Comparison of ENCODE assay signal across 9 mouse cellular contexts in genomic region chr14:121964990-121965389, GRCm38 (mm10). TPM values are rescaled to one million over a fixed set of nuclear protein-coding genes. Genes with fewer than 3 reads are reported as not detected.
DNase-seq lines count a peak whose midpoint lies in the region; ATAC-seq and TF ChIP-seq lines count a peak whose summit lies in the region.
"Had no signal": no experiment of that assay in that cellular context is flagged by ENCODE, and none has a peak within 500 bp of the region (broad histone marks: within the 10 kb centered on the region; RNA-seq: fewer than 3 reads in every experiment).

Gene Gpr183, minus strand, starts transcription at chr14:121965195.

- no peak within 1 kb of the TSS for H3K9ac ChIP-seq in kidney, embryonic 15.5 days
- H3K9ac ChIP-seq in liver, postnatal 0 days (replicated peaks), result 0 out of 2 replicates have a peak within 1 kb of the TSS, but pooled peaks have one; percentile 26
- H3K9ac ChIP-seq in midbrain, embryonic 11.5 days (ENCODE audit: low read length), result no peak within 1 kb of the TSS
- H3K9ac ChIP-seq: forebrain, embryonic 13.5 days had no signal

- peak within 1 kb of the TSS; percentile 23 for H3K4me3 ChIP-seq in kidney, embryonic 15.5 days (replicated peaks)
- H3K4me3 ChIP-seq in liver, postnatal 0 days (ENCODE audit: low read depth, low read length), result no peak within 1 kb of the TSS
- no peak within 1 kb of the TSS for H3K4me3 ChIP-seq in midbrain, embryonic 11.5 days (ENCODE audit: low read depth, low read length)
- H3K4me3 ChIP-seq: forebrain, embryonic 13.5 days had no signal

- no peaks in the 10 kb centered on the region for H3K9me3 ChIP-seq in kidney, embryonic 15.5 days (replicated peaks)
- no peaks in the 10 kb centered on the region for H3K9me3 ChIP-seq in liver, postnatal 0 days (ENCODE audit: low read length)
- no peaks in the 10 kb centered on the region for H3K9me3 ChIP-seq in midbrain, embryonic 11.5 days (ENCODE audit: control insufficient read depth, low read length)
- H3K9me3 ChIP-seq: forebrain, embryonic 13.5 days had no signal

- H3K27me3 ChIP-seq in kidney, embryonic 15.5 days, result no peaks in the 10 kb centered on the region
- no peaks in the 10 kb centered on the region for H3K27me3 ChIP-seq in liver, postnatal 0 days (ENCODE audit: insufficient read depth, low read length)
- no peaks in the 10 kb centered on the region for H3K27me3 ChIP-seq in midbrain, embryonic 11.5 days (ENCODE audit: control insufficient read depth, insufficient read depth, low read length)
- H3K27me3 ChIP-seq: forebrain, embryonic 13.5 days had no signal

- H3K4me1 ChIP-seq in kidney, embryonic 15.5 days, result peaks cover 30% of the 10 kb centered on the region
- H3K4me1 ChIP-seq in liver, postnatal 0 days (ENCODE audit: insufficient read depth), result peaks cover 19% of the 10 kb centered on the region
- H3K4me1 ChIP-seq in midbrain, embryonic 11.5 days (ENCODE audit: control insufficient read depth, insufficient read depth, low read length), result no peaks in the 10 kb centered on the region

- no peak for DNase-seq in kidney, adult 9 months
- DNase-seq in CD4-positive, CD25-positive, alpha-beta regulatory T cell, adult 2 months (ENCODE audit: low read depth, low spot score), result peak; percentile 79
- no peak for DNase-seq in liver, postnatal 0 days
- DNase-seq in midbrain, embryonic 11.5 days (ENCODE audit: low spot score, missing footprints), result no peak
- no peak for DNase-seq in cerebellum, adult 8-10 months
- DNase-seq in c-Kit-positive CD71-positive TER-119-positive erythroid progenitor cells, embryonic 14.5 days (ENCODE audit: low spot score), result no peak

- peak within 1 kb of the TSS; percentile 51; the same call in 1 of the 2 replicates for H3K27ac ChIP-seq in kidney, embryonic 15.5 days
- no peak within 1 kb of the TSS for H3K27ac ChIP-seq in liver, postnatal 0 days (ENCODE audit: low read depth)
- H3K27ac ChIP-seq in midbrain, embryonic 11.5 days (ENCODE audit: low read depth, low read length), result no peak within 1 kb of the TSS
- H3K27ac ChIP-seq: forebrain, embryonic 13.5 days had no signal

- no peak for ATAC-seq in kidney, embryonic 15.5 days (replicated peaks; ENCODE audit: low FRiP score)
- ATAC-seq in granulocyte monocyte progenitor cell, adult 5-6 weeks (replicated peaks; ENCODE audit: poor library complexity, severe bottlenecking), result peak; percentile 55
- no peak for ATAC-seq in liver, postnatal 0 days
- no peak for ATAC-seq in midbrain, embryonic 11.5 days (ENCODE audit: low FRiP score)
- ATAC-seq: forebrain, embryonic 13.5 days had no signal

- no peak for TF ChIP-seq CTCF in liver, postnatal 0 days (IDR thresholded peaks at IDR 0.05; ENCODE audit: low read depth)

- H3K4me2 ChIP-seq in kidney, embryonic 15.5 days, result peak within 1 kb of the TSS; percentile 19
- H3K4me2 ChIP-seq in liver, postnatal 0 days (ENCODE audit: low read depth, low read length), result no peak within 1 kb of the TSS
- no peak within 1 kb of the TSS for H3K4me2 ChIP-seq in midbrain, embryonic 11.5 days
- H3K4me2 ChIP-seq: forebrain, embryonic 13.5 days had no signal

- WGBS in kidney, embryonic 15.5 days, result 27% methylated on average over 6 of the region's 6 CpGs
- 18% methylated on average over 6 of the region's 6 CpGs for WGBS in liver, postnatal 0 days (ENCODE audit: insufficient replicate concordance)
- WGBS in midbrain, embryonic 11.5 days, result 74% methylated on average over 6 of the region's 6 CpGs

- TF ChIP-seq EP300 in liver, postnatal 0 days (IDR thresholded peaks at IDR 0.05; ENCODE audit: low read depth), result no peak

- H3K36me3 ChIP-seq in kidney, embryonic 15.5 days, result no peaks in the 10 kb centered on the region
- no peaks in the 10 kb centered on the region for H3K36me3 ChIP-seq in liver, postnatal 0 days (replicated peaks; ENCODE audit: insufficient read depth, low read length)
- no peaks in the 10 kb centered on the region for H3K36me3 ChIP-seq in midbrain, embryonic 11.5 days (ENCODE audit: control insufficient read depth, insufficient read depth, low read length)

RNA-seq across cellular contexts. Expression of gene Gpr183, which starts in this region (rescaled TPM):
- 4.1 and 4.9 TPM in 2 replicates for polyA plus RNA-seq in kidney, embryonic 15.5 days (2015; fragmentation: Nextera tagmentation; extraction: Ambion mirVana)
- 3.2 and 3.3 TPM in 2 replicates for total RNA-seq in granulocyte monocyte progenitor cell, adult 5-6 weeks (2014; fragmentation: Nextera tagmentation)
- 3.4 and 3.7 TPM in 2 replicates for total RNA-seq in granulocyte monocyte progenitor cell, adult 5-6 weeks (2017)
- polyA plus RNA-seq in liver, postnatal 0 days (2015; fragmentation: Nextera tagmentation; extraction: Ambion mirVana), result 0.94 and 0.95 TPM in 2 replicates
- polyA plus RNA-seq in midbrain, embryonic 11.5 days (2014; fragmentation: Nextera tagmentation; extraction: Ambion mirVana), result 1.4 and 1.6 TPM in 2 replicates
